Mouse (Mus musculus) embryo, embryonic 10 days (tissue): ENCODE measurements around the gene Kcnc2.
"Not testable (repeated sequence)": the region's sequence is repeated elsewhere in the genome, so short reads cannot be mapped to it uniquely, and the experiment has no call there.

Experiments used
- DNase-seq: peaks from one replicate; pipeline ENCODE4 v3.0.0-alpha.2; 2015; ENCODE audit warnings: low spot score

The Kcnc2 gene

DNA sequence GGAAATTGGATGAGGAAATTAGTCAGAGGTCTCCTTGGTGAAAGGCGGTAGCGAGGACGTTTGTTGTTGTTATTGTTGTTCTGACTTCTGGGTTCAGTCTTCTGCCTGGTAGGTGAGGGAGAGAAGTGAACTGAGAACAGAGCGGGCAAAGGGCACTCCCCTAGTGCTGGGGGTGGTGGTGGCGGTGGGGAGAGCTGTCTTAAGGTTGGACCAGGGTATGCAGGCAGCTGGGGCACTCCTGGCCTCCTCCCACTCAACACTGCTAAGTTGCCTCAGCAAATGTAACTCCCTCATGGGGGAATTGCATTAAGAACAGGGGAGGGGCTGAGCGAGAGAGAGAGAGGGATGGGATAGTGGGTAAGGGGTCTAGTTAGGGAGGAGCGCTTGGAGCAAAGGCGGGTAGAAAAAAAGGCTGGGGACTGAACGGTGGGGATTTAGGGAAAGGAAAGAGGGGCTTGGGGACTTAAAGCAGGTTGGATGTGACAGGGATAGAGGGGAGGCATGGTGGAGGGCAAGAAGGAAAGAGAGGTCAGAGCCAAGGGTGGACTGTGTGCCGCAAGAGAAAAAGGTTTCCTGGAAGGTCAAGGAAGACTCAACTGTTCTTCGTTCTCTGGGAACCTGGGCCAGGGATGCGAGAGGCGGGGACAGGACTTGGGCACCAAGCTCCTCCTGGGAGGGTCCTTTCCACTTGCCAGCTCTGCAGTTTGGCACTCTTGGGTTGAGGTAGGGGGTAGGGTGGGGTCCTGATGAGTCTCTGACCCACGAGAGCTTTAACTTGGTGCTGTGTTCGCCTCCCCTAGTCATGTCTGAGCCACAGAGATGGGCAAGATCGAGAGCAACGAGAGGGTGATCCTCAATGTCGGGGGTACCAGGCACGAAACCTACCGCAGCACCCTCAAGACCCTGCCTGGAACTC lies at the start of gene Kcnc2:
Gene Kcnc2 (plus strand): TSS at position 235 of the 916 bp plus-strand sequence.
- DNase-seq, result peak; percentile 40

DNA sequence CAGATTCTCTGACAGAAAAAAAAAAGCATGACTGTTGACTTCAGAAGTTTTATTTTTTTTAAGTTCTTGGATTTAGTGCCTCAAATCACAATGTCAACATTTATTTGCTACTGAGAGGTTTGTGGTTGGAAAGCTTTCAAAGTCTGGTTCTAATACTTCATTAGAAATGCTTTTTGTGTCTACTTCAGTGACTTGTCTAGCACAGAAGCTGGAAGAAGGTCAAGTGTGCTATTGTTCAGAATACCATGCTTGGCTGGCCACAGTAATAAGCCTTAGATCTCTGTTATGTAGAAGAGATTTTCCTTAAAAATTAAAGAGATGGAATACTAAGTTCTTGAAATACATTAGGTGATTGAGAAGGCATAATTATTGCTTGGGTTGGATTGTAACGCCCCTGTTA lies 43.8 kb upstream of the Kcnc2 start:
- no peak for DNase-seq

DNA sequence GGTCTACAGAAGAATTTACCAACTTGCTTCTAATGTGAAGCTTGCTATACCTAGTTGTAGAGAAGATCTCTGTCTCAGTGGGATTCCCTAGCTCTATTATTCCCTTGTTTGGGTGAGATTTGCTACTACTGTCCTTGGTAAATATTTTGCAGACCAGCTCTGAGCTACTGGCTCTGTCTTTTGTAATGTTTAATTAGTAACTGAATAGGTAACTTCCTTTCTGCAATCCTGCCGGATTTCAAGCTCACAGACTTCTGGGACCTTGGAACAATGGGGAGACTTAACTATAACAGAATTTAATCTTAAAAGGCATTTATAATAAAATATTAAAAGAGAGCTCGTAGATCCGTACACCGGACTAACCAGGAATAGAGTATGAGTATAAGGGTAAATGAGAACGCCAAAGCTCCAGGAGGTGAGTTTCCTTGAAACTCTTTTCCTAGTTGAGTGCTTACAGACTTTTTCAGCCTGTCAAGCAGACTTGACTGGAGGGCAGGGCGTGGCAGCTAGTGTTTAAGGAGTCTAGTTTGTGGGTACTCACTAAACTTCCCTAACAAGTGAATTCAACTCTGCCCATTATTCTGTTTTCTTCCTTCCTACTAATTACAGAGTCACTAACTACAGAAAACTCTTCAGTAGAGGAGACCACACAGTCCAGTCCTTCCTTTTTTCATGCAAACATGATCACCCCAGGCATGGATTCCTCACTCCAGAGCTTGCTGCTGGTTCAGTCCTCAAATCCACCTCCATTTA lies 41.7 kb upstream of the Kcnc2 start:
- not testable (repeated sequence) for DNase-seq

DNA sequence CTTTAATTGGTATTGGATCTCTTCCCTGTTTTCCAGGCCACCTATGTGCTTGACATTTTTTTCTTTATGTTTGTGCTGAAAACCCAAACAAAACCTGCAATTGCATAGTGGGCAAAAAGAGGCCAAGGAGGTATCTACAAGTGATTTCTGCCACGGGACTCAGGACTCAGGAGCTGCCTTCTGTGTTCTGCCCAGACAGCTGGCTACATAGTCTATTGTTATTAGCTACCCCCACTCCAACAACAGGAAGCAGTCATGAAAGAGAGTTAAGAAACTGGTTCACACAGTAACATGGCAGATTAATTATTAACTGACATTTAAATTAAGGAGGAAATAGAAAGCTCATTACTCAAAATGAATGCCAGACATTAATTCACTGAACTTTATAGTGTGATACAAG lies 38.2 kb upstream of the Kcnc2 start:
- DNase-seq, result not testable (repeated sequence)

DNA sequence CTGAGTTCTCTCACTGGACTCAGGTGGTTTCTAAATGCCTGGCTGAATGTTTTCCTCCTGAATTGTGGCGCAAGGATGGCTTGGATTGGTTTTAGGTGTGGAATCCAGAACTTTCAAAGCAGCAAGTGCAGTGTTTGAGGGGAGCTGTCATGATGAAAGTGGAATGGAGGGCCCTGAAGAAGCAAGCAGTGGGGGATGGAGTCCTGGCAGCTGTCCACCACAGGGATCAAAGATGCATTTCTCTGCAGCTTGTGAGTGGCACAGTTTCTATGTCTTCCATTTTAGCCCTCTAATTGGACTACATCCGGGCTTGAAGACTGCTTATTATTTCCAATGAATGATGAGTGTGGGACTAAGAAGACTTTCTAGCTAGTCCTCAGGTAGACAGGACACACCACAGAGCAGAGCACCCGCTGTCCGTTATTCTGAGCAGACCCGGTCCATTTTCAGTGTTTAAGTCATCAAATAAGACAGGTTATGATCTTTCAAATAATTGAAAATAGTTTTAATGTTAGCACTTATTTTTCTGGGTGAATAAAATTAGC lies 35.5 kb upstream of the Kcnc2 start:
- DNase-seq, result not testable (repeated sequence)

DNA sequence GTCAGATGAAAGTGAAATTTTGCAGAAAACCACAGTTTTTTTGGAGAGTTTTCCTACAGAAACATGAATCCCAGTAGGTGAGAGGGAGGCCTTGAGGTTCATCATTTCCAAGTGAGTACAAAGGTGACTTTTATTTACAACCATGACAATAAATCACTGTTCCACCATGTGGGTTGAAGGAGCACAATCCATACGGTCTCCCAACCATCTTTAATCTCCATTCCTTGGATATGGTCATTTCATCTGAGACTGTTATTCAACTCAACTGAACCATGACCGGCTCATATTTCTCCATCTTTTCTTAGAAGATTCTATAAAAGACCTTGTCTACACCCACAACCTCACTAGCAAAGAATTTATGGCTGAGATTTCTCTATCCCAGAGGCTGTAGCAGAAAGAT lies 22.6 kb upstream of the Kcnc2 start:
- no peak for DNase-seq

DNA sequence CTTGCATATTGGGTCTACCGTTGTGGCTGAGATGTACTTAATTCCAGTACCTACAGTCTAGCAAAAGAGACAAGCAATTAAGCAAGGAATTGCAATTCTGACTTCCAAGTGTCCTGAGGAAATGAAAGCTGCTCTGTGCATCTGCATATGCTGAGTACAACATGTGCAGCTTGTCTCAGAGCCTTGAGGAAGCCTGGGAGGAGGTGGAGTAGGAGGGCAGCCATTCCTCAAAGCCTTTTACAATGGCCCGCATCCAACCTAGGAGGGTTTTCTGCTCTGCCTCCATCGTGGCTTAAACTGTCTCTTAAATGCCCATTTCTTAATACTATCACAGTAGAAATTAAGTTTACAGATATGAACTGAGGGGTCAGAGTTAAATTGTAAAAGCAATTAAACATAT lies 7.5 kb upstream of the Kcnc2 start:
- DNase-seq, result no peak

DNA sequence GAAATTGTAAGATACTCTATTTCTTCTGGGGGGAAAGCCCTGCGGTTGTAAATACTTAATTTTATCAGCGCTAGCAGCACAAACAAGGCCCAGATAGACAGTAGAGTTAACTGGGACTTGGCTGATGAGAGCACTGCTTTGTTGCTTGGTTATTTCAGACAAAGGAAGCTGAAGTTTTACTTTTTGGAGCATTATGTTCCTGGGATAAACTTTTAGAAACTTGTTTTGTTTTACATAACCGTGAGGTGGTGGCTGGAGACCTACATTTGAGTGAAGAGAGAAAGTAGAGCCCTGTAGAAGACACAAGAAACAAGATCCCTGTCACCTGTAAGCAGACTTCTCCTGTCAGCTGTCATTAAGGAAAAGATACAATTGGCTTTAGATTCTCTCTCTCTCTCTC lies 1.4 kb upstream of the Kcnc2 start:
- no peak for DNase-seq

DNA sequence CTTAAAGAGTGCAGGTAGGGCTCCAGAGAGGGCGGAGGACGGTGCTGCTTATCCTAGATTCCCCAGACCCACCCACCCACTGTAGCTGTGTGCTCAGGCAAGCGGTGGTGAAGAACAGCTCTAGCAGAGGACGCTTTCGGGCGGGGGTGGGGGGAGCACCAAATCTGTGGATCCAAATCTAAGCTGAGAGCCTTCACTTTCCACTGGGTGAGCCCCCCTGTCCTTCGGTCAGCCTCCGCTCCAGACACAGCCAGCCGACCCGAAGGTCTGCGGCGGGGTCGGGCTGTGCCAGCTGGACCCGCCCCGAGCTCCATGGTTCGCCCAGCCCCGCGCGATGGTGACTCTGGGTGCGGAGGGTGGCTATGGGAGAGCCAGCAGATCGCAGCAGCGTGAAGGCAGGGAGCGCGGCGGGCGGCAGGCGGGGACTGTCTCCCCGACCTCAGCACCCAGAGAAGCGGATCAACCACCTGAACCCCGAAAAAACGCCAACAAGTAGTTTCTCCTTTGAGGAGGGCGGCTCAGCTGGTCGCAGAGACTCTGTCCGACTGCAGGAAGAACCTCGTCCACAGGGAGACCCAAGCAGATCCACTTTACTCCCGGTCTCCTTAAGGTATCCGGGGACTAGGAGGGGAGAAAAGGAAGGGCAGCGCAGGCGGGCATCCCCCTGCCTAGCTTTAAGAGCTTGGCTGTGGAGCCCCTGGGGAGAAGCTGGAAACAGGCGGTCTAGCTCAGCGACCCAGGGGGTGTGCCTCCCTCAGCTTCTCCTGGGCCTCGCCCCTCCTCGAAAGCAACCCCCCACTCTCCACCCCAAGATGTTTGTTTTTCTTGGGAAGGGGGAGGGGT lies 761 bp upstream of the Kcnc2 start:
- DNase-seq, result peak; percentile 27

DNA sequence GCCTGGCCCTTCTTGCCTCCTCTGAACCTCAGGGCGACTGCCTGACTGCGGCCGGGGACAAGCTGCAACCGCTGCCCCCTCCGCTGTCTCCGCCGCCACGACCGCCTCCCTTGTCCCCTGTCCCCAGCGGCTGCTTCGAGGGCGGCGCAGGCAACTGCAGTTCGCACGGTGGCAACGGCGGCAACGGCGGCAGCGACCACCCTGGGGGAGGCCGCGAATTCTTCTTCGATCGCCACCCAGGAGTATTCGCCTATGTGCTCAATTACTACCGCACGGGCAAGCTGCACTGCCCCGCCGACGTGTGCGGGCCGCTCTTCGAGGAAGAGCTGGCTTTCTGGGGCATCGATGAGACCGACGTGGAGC lies 863 bp downstream of the Kcnc2 start:
- DNase-seq, result peak; percentile 54

DNA sequence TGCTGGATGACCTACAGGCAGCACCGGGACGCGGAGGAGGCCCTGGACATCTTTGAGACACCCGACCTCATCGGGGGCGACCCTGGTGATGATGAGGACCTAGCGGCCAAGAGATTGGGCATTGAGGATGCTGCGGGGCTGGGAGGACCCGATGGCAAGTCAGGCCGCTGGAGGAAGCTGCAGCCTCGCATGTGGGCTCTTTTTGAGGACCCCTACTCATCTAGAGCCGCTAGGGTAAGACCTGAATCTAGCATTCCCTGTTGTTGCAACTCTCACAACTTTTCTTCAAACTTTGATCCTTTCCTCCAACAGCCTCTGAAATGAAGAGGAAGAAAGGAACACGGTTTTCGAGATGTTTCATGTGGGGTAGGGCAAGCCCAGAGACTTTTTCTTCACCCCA lies 1.2 kb downstream of the Kcnc2 start:
- no peak for DNase-seq

DNA sequence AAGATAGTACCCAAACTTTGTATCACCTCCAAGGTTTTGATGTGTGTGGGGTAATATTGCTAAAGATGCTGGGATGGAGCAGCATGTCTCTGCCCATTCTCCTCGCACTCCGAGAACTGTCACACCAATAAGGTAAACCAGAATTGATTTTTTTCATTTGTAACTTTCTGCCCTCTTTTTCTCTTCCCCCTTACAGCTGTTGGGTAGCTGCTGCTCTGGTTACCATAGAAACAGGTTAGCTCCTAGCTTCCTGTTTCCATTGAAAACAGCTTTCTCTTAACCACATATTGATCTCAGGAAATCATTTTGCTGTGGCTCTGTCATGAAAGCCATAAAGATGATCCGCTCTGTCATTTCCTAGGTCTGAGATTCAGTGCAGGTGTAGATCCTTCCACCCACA lies 7.1 kb downstream of the Kcnc2 start:
- DNase-seq, result no peak

DNA sequence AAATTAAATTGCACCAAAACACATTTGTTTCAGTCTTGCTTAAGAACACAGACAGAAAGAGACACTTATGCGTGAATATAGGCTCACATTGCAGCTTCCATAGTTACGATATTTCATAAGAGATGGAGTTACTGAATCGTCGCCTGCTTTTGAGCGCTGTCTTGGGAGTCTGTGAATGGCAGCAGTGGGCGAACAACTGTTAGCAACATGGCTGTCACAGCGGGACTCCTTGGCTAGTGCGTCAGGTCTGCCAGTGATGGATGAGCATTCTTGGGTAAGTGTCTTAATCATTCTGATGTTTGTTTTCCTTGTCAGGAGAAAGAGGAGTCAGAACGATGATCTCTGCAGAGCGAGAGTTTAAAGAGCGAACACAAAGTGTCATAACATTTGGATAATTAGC lies 44.2 kb downstream of the Kcnc2 start:
- DNase-seq, result peak; percentile 76

DNA sequence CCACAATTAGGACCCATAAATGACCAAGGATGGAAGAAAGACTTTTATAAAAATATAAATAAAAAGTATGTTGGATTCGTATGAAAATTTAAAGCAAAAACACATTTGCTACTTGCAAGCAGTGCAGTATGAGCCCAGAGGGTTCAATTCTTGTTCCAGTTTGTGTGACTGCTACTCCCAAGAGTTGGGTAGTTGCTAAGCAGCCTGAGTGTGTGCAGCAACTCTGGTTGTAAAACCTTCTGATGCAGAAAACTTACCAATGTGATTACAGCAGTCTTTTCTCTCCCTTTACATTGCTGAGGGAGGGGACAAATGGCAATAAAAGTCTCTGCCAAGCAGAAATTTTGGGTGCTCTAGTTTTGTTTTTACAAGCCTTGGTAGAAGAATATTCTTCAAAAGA lies 46.9 kb downstream of the Kcnc2 start:
- no peak for DNase-seq

DNA sequence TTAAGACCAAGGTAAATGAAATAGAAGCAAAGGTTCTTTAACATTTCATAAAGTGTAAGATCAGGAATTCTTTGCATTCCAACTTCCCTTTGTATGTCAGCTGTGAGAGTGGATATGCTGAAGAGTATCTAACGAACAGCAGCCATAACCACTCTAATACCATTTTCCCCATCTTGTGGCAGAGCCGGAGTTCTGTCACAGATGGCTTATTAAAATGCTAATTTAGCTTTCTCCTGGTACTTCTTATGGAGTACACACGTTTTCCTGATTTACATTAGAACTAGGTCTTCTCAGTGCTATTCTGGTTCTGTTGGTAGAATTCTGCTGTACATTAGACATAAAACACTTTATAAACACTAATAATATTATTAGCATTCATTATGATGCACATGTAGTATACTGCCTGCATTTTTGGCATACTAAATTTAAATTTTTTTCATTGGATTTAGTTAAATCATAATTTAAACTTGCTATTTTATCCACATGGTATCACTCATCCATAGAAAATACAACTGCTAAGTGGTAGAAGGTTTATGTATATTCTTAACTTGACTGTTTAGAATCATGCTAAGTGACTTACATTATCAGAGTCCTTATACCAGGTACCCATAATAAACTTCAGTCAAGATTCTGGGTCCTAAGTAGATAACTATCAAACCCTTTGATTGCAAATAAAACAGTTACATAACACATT lies 86.9 kb downstream of the Kcnc2 start:
- DNase-seq, result no peak

DNA sequence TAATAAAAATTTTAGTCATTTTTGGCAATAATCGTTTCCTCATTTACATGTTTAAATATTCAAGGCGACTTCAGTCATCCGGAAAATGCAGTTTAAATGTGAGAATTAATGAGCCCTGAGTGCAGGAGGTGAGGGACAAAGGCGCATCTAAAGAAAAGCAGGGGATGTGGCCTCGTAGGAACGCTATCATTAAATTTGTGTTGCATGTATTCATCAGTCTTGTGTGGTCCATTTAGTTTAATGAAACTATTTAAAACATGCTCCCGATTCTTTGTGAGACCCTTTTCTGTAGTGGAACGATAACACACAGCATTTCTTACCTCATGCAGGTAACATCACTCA lies 87.4 kb downstream of the Kcnc2 start:
- DNase-seq, result no peak

DNA sequence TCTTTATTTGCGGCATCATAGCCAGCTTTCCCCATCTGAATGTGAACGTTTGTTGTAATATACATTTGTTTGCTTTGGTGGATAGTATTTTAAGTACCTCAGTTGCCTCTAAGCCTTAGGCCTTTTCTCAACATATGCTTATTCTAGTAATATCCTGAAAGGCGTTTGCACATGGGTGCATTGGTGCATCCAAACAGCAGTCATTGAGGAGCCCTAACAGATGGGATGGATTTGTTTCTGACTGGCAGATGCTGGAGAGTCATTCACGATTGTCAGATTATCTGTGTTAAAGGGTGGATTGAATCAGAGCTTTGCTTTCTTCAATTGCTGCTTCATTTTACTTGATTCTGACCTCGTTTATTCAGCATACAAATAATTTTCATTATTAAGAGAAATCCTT lies 89.8 kb downstream of the Kcnc2 start:
- DNase-seq, result no peak

DNA sequence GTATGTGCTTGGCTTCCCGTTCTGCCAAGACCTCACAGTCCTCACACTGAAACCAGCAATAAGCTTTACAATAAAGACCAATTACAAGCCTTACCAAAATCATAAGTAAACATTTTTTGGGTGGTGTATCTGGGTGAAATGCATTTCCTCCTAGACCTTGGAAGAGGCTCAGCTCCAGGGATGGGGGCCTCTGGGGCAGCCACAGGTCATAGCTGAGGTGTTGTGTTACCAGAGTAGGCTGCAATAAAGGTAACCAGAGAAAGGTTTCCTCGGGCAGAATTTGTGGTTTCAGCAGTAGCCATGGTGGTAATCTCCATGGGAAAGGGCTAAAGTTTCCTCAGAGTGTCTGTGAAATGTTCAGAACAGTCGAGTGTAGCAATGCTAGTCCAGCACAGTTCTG lies 97.4 kb downstream of the Kcnc2 start:
- DNase-seq, result no peak

DNA sequence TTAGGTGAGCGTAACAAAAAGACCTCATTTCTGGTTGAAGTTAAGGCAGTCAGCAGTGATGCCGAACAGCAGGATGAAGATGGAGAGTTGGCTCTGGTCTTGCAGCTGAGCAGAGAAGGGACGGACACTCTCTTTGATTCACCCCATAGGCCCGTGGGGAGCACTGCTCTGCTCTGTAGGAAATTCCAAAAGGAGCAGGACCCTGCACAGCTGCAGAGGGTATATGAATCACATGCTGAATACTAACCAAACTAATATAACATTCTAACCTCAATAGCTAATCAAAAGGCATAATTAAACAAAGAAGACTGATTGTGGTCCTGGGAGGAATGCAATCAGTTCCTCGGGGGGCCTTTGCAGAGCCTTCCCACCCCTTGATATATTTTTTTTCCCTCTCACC lies 106.2 kb downstream of the Kcnc2 start:
- DNase-seq, result no peak

DNA sequence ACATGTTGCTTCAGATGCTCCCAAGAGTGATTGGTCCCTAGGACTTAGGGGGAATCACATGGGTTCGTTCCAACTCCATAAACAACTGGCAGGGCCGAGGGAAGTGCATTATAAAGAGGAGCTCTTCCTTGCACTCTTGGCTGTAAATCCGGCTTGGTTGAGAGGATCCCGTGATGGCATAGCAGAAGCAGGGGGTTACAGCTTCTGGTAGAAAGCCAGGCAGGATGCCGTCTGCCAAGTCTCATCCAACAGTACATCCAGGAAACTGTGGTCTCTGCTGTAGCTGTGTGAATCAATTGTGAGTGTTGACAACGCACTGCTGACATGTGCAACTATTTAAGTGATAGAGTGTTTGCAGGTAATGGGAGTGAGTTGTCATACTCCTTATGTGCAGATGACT lies 107.5 kb downstream of the Kcnc2 start:
- DNase-seq, result no peak

DNA sequence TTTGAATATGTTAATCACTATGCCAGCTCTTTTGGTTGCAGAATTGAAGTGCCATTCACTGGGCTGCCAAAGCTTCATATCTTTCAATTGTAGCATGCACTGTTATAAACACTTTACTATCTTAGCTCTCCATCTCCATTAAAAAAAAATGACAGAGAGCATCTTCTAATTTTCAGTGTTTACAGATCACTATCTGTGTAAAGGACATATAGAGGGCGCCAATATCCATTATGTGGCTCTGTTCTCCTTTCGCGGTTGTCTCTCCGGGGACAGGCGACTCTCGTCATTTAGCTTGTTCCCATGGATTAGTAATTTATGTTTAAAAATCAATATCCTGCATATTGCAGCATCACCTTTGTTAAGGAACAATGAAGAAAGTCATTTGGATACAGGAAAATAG lies 109.7 kb downstream of the Kcnc2 start:
- DNase-seq, result no peak
